Mouse (Mus musculus) gastrocnemius, postnatal 10 days (tissue): ENCODE measurements at regions not wholly inside any gene's neighbourhood (a gene's known extent, or its start where the extent isn't known, plus 50 kb on each side); places are given as distances from the start of the nearest gene placed in this dataset.
A peak's percentile ranks its signal among the peaks of the same experiment; 100 is the strongest.

Experiments used
- DNase-seq: peaks from one replicate; pipeline ENCODE4 v3.0.0; 2021; ENCODE audit warnings: mixed read lengths

- no peak for DNase-seq
Observed at GRCm38 (mm10) chr13:48102156-48102555, 158.9 kb upstream of the Id4 start.

GRCm38 (mm10) chr13:48102576-48102975 lies 158.5 kb upstream of the Id4 start:
- no peak for DNase-seq

- DNase-seq, result no peak
Observed at GRCm38 (mm10) chr13:48104766-48105165, 156.3 kb upstream of the Id4 start.

GRCm38 (mm10) chr13:48106946-48107345 lies 154.1 kb upstream of the Id4 start:
- no peak for DNase-seq

GRCm38 (mm10) chr13:48115890-48116289 lies 145.1 kb upstream of the Id4 start:
- DNase-seq, result no peak

GRCm38 (mm10) chr13:48126582-48126981 lies 134.4 kb upstream of the Id4 start:
- no peak for DNase-seq

- peak; percentile 65 for DNase-seq
Observed at GRCm38 (mm10) chr13:48130724-48131123, 130.3 kb upstream of the Id4 start.

GRCm38 (mm10) chr13:48131681-48132080 lies 129.3 kb upstream of the Id4 start:
- no peak for DNase-seq

GRCm38 (mm10) chr13:48145976-48146375 lies 115.1 kb upstream of the Id4 start:
- no peak for DNase-seq

- no peak for DNase-seq
Observed at GRCm38 (mm10) chr13:48147061-48147460, 114.0 kb upstream of the Id4 start.

- DNase-seq, result no peak
Observed at GRCm38 (mm10) chr13:48153248-48153647, 107.8 kb upstream of the Id4 start.

- no peak for DNase-seq
Observed at GRCm38 (mm10) chr13:48153684-48154413, 107.2 kb upstream of the Id4 start.

- no peak for DNase-seq
Observed at GRCm38 (mm10) chr13:48154414-48155105, 106.5 kb upstream of the Id4 start.

- no peak for DNase-seq
Observed at GRCm38 (mm10) chr13:48159020-48159910, 101.8 kb upstream of the Id4 start.

GRCm38 (mm10) chr13:48160161-48160560 lies 100.9 kb upstream of the Id4 start:
- no peak for DNase-seq

- DNase-seq, result no peak
Observed at GRCm38 (mm10) chr13:48161339-48161738, 99.7 kb upstream of the Id4 start.

- no peak for DNase-seq
Observed at GRCm38 (mm10) chr13:48164586-48164985, 96.4 kb upstream of the Id4 start.

GRCm38 (mm10) chr13:48165838-48166237 lies 95.2 kb upstream of the Id4 start:
- DNase-seq, result no peak

- no peak for DNase-seq
Observed at GRCm38 (mm10) chr13:48167976-48168375, 93.1 kb upstream of the Id4 start.

GRCm38 (mm10) chr13:48171309-48171953 lies 89.6 kb upstream of the Id4 start:
- no peak for DNase-seq

GRCm38 (mm10) chr13:48171994-48172393 lies 89.0 kb upstream of the Id4 start:
- no peak for DNase-seq

GRCm38 (mm10) chr13:48192476-48192875 lies 68.6 kb upstream of the Id4 start:
- no peak for DNase-seq
